Mouse (Mus musculus) liver, embryonic 14.5 days (tissue): ENCODE data around the gene Cfap54. TPM values are rescaled to one million over a fixed set of nuclear protein-coding genes. Genes with fewer than 3 reads are reported as not detected.

Experiments
- ATAC-seq: fragments of 200-750 bp; cut with Nextera tagmentation; 2 replicates; pipeline ENCODE4 v1.8.0; 2017; ENCODE audit warnings: moderate number of reproducible peaks, mild to moderate bottlenecking, moderate library complexity; ENCODE audit not compliant: insufficient read depth
- DNase-seq, 3 experiments: peaks; one replicate each; pipeline ENCODE4 v3.0.0-alpha.2; 2012 to 2013; ENCODE audit warnings: low read depth in 3 of 3, low spot score in 3 of 3
- H3K27ac ChIP-seq: fragments of 300-500 bp; sonication (generic); 2 replicates; pipeline ENCODE4 v1.5.1; 2014; ENCODE audit warnings: moderate library complexity, mild to moderate bottlenecking, control low read depth, inconsistent platforms
- H3K27me3 ChIP-seq: fragments of 300-500 bp; sonication (generic); 2 replicates; pipeline ENCODE4 v1.6.1; 2014; ENCODE audit warnings: mild to moderate bottlenecking, low read length, moderate library complexity; ENCODE audit not compliant: control insufficient read depth, insufficient read depth
- H3K36me3 ChIP-seq: fragments of 300-500 bp; sonication (generic); replicated peaks from 2 replicates; pipeline ENCODE4 v1.6.1; 2014; ENCODE audit warnings: low read depth; ENCODE audit not compliant: control insufficient read depth, insufficient read depth
- H3K4me1 ChIP-seq, 2 experiments: fragments of 200-500 bp in 1 of 2; fragments of 300-500 bp in 1 of 2; sonication (generic) in 1 of 2; replicated peaks; 2 replicates each; pipeline ENCODE4 v1.6.1; 2012 to 2014; ENCODE audit warnings: antibody characterized with exemption in 1 of 2, inconsistent platforms in 1 of 2, low read length in 1 of 2; ENCODE audit not compliant: control insufficient read depth in 2 of 2, insufficient read depth in 2 of 2
- H3K4me2 ChIP-seq: fragments of 300-500 bp; sonication (generic); 2 replicates; pipeline ENCODE4 v1.6.1; 2014; ENCODE audit warnings: low read depth, mild to moderate bottlenecking, control low read depth, moderate library complexity
- H3K4me3 ChIP-seq, 2 experiments: fragments of 200-500 bp in 1 of 2; fragments of 300-500 bp in 1 of 2; sonication (generic) in 1 of 2; 2 replicates each; pipeline ENCODE4 v1.5.1; 2012 to 2014; ENCODE audit warnings: low read depth in 2 of 2, low read length in 2 of 2, mild to moderate bottlenecking in 2 of 2, control low read depth in 1 of 2, inconsistent platforms in 1 of 2, moderate library complexity in 1 of 2; ENCODE audit not compliant: insufficient read depth in 1 of 2
- H3K9ac ChIP-seq: fragments of 300-500 bp; sonication (generic); replicated peaks from 2 replicates; pipeline ENCODE4 v1.6.1; 2014; ENCODE audit warnings: mild to moderate bottlenecking, control low read depth, moderate library complexity
- H3K9me3 ChIP-seq: fragments of 300-500 bp; sonication (generic); 2 replicates; pipeline ENCODE4 v1.6.1; 2016; ENCODE audit warnings: low read length, mixed read lengths; ENCODE audit not compliant: control insufficient read depth
- CTCF ChIP-seq: IDR thresholded peaks from 2 replicates; pipeline ENCODE4 v1.5.1; 2016; ENCODE audit warnings: antibody characterized with exemption, low read depth, control low read depth
- EP300 ChIP-seq: IDR thresholded peaks from 2 replicates; pipeline ENCODE4 v1.6.1; 2016; ENCODE audit warnings: antibody characterized with exemption, low read depth
- WGBS: fragments of 180-500 bp; shearing (Covaris S2); extraction: QIAGEN DNeasy Blood & Tissue Kit; methylation state at CpG from one replicate; pipeline ENCODE4 v1.1.7; 2014; ENCODE audit not compliant: insufficient replicate concordance; 5-methylcytosine and 5-hydroxymethylcytosine counted together
- polyA plus RNA-seq, 2 experiments: library from polyadenylated mRNA; depleted of rRNA in 1 of 2; stranded (reverse) in 1 of 2; unstranded in 1 of 2; fragments of >200 nt; fragmentation: Nextera tagmentation in 1 of 2; extraction: Ambion mirVana in 1 of 2; gene quantifications; 2 replicates each; pipeline versions ENCODE4 v1.2.1 to v1.2.3; 2012 to 2014

Cfap54 gene
- polyA plus RNA-seq, 2 experiments: 0.06 to 0.11 TPM

DNA sequence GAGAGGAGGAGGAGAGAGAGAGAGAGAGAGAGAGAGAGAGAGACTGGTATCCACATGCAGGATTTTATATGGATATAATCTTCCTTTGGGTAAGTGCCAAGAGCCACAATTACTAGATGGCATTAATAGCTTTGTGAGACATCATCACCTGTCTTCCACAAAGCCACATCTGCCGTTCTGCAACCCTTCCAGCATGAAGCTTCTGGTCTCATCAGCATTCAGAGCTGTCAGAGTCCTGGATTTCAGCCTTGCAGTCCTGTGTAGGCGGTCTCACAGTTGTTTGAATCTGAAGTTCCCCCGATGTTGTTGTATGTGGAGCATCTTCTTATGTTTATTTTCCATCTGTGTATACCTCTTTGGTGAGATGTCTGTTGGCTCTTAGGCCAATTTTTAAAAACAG lies 9.7 kb downstream of the Cfap54 start:
- Histone ChIP-seq H3K9me3 (no peaks in the 10 kb centered on the region), H3K4me1 (peaks cover 24 to 33% of the 10 kb centered on the region in 2 experiments), H3K27me3 (no peaks in the 10 kb centered on the region), H3K9ac (no peak overlapping the region), H3K4me2 (no peak overlapping the region), H3K27ac (no peak overlapping the region), H3K36me3 (no peaks in the 10 kb centered on the region), H3K4me3 (no peak overlapping the region)
- no peak for ATAC-seq
- TF ChIP-seq EP300: no peak
- no peak for TF ChIP-seq CTCF
- DNase-seq: no peak
- WGBS: 59% methylated on average over 3 of the region's 3 CpGs

DNA sequence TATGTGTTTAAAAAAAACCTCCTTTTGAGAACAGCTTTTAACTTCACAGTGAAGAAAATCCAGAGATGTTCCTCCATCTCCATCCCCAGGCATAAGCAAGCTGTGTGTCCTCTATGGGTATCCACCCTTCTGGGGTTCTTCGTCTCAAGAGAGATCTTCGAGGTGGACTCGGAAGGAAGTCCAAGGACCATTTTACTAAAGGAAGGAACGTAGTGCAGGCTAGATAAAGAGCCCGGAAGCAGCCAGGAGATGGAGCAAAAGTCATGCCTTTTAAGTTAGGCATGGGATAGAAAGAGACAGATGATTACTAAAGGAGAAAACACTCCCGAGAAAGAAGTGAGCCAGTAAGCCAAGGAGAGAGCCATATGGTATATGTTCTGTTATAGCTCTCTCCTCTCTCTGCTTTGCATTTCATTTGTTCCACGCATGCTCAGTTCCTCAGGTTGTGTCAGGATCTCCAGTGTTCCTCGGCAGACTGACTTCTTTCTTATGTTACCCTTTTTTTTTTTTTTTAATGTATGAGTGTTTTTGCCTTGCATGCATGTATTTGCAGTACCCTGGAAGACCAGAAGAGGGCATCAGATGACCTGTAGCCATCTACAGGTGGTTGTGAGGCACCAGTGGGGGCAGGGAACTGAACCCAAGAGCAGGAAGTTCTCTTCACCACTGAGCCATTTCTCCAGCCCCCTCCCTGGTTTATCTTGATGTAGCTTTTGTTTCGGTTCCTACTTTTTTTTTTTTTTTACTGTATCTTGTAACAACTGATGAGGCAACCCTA lies 11.1 kb downstream of the Cfap54 start:
- TF ChIP-seq CTCF (peak; percentile 94), EP300 (peak; percentile 54; the same call in 1 of the 2 replicates)
- peak overlapping the region; percentile 73 for H3K27ac ChIP-seq
- H3K9me3 ChIP-seq: no peaks in the 10 kb centered on the region
- WGBS: 16% methylated on average over 9 of the region's 9 CpGs
- peak overlapping the region in 1 of 2 experiments; percentile 11; a peak in 1 of 4 replicates for H3K4me3 ChIP-seq
- ATAC-seq: peak; percentile 62
- peak overlapping the region; percentile 47 for H3K4me2 ChIP-seq
- peak overlapping the region; percentile 44; the same call in 1 of the 2 replicates for H3K9ac ChIP-seq
- peak; percentile 64 to 86 (median 70) for DNase-seq
- H3K36me3 ChIP-seq: no peaks in the 10 kb centered on the region
- H3K27me3 ChIP-seq: no peaks in the 10 kb centered on the region
- peaks cover 24 to 33% of the 10 kb centered on the region in 2 experiments for H3K4me1 ChIP-seq

DNA sequence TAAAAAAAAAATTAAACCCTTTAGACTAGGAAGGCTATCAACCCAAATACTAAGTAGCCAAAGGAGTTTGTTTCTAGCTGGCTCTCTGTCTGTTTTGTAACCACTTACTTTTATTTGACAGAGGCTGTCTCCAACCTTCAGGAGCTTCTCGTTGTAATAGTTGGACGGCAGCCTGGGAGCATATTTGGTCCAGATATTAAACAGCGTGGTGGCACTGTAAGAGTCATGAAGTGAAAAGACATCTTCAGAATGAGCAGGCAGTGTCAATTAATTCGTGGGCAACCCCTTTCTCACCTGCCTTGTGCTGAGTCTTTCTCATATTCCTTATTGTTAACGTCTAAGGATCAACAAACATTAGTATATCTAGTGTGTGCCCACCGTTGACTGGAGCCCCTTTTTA lies 11.7 kb downstream of the Cfap54 start:
- Histone ChIP-seq H3K9me3 (no peaks in the 10 kb centered on the region), H3K27me3 (no peaks in the 10 kb centered on the region), H3K9ac (0 out of 2 replicates have a peak overlapping the region, but pooled peaks have one; percentile 19), H3K27ac (peak overlapping the region; percentile 73), H3K4me3 (no peak overlapping the region), H3K36me3 (no peaks in the 10 kb centered on the region), H3K4me2 (peak overlapping the region; percentile 47), H3K4me1 (peaks cover 24 to 33% of the 10 kb centered on the region in 2 experiments)
- TF ChIP-seq CTCF (no peak), EP300 (no peak)
- ATAC-seq (no peak), DNase-seq (no peak)
- WGBS: 32% methylated on average over 6 of the region's 6 CpGs

DNA sequence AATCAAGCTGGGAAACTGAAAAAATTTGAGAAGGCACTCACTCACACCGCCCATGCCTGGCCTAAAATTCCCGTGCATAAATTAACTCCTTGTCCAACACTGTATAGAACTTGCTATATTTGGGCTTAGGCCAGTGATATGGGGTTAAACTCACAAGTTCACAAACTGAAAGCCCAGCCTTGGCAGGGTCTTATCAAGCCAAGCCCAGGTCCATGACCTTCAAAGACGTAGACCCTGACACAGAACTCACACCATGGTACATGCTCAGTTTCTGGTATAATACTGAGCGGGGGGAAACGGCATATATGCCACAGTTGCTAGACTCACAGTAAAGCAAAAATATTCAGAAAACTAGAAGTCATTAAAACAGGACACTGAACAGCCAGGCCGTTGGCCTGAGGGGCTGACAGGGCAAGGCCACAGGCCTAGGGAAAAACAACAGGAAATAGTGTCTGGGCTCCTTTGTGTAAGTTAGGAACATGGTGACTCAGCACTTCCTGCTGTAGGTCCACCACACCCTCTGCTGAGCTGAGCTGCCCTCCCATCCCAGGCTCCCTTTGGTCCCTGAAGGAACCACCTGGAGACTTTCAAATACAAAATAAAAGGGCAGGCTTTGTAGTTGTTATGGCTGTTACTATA lies 12.3 kb downstream of the Cfap54 start:
- H3K4me2 ChIP-seq: peak overlapping the region; percentile 47
- whole genome bisulfite sequencing: 18% methylated on average over 6 of the region's 6 CpGs
- peak; percentile 63 to 70 (median 67) for DNase-seq
- TF ChIP-seq CTCF: no peak
- peak; percentile 17; the same call in 1 of the 2 replicates for TF ChIP-seq EP300
- H3K4me1 ChIP-seq: peaks cover 24 to 33% of the 10 kb centered on the region in 2 experiments
- no peaks in the 10 kb centered on the region for H3K27me3 ChIP-seq
- ATAC-seq: peak; percentile 87
- H3K9ac ChIP-seq: peak overlapping the region; percentile 23; the same call in 1 of the 2 replicates
- H3K9me3 ChIP-seq: no peaks in the 10 kb centered on the region
- no peak overlapping the region for H3K4me3 ChIP-seq
- H3K36me3 ChIP-seq: no peaks in the 10 kb centered on the region
- peak overlapping the region; percentile 73 for H3K27ac ChIP-seq

DNA sequence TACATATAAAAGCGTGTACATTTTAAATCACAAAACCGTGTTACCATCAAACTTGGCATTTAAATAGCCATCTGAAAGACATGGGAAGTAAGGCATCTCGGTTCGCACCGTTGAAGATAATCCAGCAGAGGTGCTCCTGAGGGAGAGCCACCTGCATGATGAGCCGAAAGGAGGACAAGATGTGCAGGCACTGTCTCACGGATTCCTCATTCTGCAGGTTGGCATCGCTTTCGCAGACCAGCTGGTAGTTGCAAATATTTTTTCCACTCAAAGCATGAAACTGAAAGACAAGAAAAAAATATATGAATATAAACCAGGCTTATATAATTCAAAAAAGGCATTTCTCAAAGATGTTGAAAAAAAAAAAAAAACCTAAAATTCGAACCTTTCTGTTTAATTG lies 16.4 kb downstream of the Cfap54 start:
- DNase-seq: no peak
- WGBS: 78% methylated on average over 10 of the region's 10 CpGs

More for the DNA sequence above, 16.4 kb downstream of the Cfap54 start:
- no peak overlapping the region for H3K27ac ChIP-seq
- no peak overlapping the region for H3K9ac ChIP-seq
- no peaks in the 10 kb centered on the region for H3K36me3 ChIP-seq
- H3K9me3 ChIP-seq: no peaks in the 10 kb centered on the region
- ATAC-seq: no peak
- TF ChIP-seq CTCF: no peak
- no peak for TF ChIP-seq EP300
- no peak overlapping the region for H3K4me3 ChIP-seq
- no peaks in the 10 kb centered on the region for H3K27me3 ChIP-seq
- peaks cover 14 to 21% of the 10 kb centered on the region in 2 experiments for H3K4me1 ChIP-seq
- no peak overlapping the region for H3K4me2 ChIP-seq
